Mouse (Mus musculus) liver, adult 2 months (tissue): ENCODE results near the gene Nop9. TPM values are rescaled to one million over a fixed set of nuclear protein-coding genes. Genes with fewer than 3 reads are reported as not detected.

ENCODE experiments used
- DNase-seq: peaks from one replicate; pipeline ENCODE4 v3.0.0-alpha.2; 2011; ENCODE audit warnings: low read depth, low spot score; ENCODE audit errors: extremely low read depth
- H3K27ac ChIP-seq: fragments of 200-500 bp; replicated peaks from 2 replicates; pipeline ENCODE4 v1.5.1; 2012; ENCODE audit warnings: low read depth, mild to moderate bottlenecking, control low read depth, inconsistent platforms, low read length; ENCODE audit not compliant: insufficient read depth
- H3K27me3 ChIP-seq: fragments of 200-500 bp; 2 replicates; pipeline ENCODE4 v1.6.1; 2012; ENCODE audit warnings: mild to moderate bottlenecking, moderate library complexity, low read length, inconsistent platforms; ENCODE audit not compliant: control insufficient read depth, insufficient read depth
- H3K36me3 ChIP-seq: fragments of 200-500 bp; 2 replicates; pipeline ENCODE4 v1.6.1; 2012; ENCODE audit warnings: low read length, inconsistent platforms; ENCODE audit not compliant: control insufficient read depth, insufficient read depth
- H3K4me1 ChIP-seq: fragments of 200-500 bp; 2 replicates; pipeline ENCODE4 v1.6.1; 2011; ENCODE audit warnings: low read length; ENCODE audit not compliant: control insufficient read depth, insufficient read depth
- H3K4me3 ChIP-seq: fragments of 200-500 bp; 2 replicates; pipeline ENCODE4 v1.5.1; 2011; ENCODE audit warnings: low read depth, mild to moderate bottlenecking, control low read depth, low read length, moderate library complexity; ENCODE audit not compliant: insufficient read depth
- H3K79me2 ChIP-seq: fragments of 200-500 bp; 2 replicates; pipeline ENCODE4 v1.6.1; 2012; ENCODE audit warnings: inconsistent platforms, mild to moderate bottlenecking, low read length, moderate library complexity; ENCODE audit not compliant: control insufficient read depth, insufficient read depth
- H3K9ac ChIP-seq: fragments of 200-500 bp; 2 replicates; pipeline ENCODE4 v1.6.1; 2012; ENCODE audit warnings: low read depth, mild to moderate bottlenecking, control low read depth, inconsistent platforms, low read length
- CTCF ChIP-seq: fragments of 200-500 bp; IDR thresholded peaks from 2 replicates; pipeline ENCODE4 v1.5.1; 2011; ENCODE audit warnings: low read depth, low read length, control low read depth
- POLR2A ChIP-seq: fragments of 200-500 bp; IDR thresholded peaks from 2 replicates; pipeline ENCODE4 v1.6.1; 2011; ENCODE audit warnings: low read length, control low read depth; ENCODE audit not compliant: insufficient read depth; ENCODE audit errors: extremely low read depth
- WGBS: fragments of 180-500 bp; shearing (Covaris S2); methylation state at CpG from one replicate; pipeline ENCODE4 v1.1.7; 2018; 5-methylcytosine and 5-hydroxymethylcytosine counted together
- polyA plus RNA-seq: library from polyadenylated mRNA; depleted of rRNA; stranded (reverse); fragments of >200 nt; gene quantifications from 2 replicates; pipeline ENCODE4 v1.2.3, GENCODE M21; 2012
- total RNA-seq: library from RNA; depleted of rRNA; stranded (reverse); fragments of >200 nt; gene quantifications from 2 replicates; pipeline ENCODE4 v1.2.3, GENCODE M21; 2014

Nop9 gene
- total and polyA plus RNA-seq, 2 experiments, result 13.0 to 15.1 TPM

DNA sequence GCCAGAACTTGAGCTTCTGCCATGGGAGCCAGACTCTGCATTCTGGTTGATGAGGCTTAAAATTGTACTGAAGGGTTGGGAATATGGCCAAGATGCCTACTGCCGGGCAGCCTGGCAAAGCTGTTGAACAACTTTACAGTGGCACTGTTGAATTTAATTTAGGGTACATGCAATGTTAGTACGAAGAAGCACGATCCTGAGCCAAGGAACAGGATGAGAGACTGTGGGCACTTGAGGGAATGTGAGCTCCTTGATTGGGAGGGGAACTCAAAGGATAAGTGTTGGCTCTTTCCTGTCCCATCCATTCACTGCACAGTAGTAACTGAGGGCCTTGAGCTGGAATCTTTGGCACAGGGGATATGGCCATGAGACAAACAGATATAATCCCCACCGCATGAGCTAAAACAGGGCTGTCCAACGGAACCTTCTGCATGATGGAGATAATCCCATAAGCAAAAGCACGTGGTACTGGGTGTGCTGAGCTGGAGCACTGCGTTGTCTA lies 14.9 kb upstream of the Nop9 start:
- no peak for TF ChIP-seq CTCF
- TF ChIP-seq POLR2A, result no peak
- no peak overlapping the region for H3K4me3 ChIP-seq
- peaks cover 10% of the 10 kb centered on the region for H3K4me1 ChIP-seq
- H3K79me2 ChIP-seq, result no peaks in the 10 kb centered on the region
- 88% methylated on average over 7 of the region's 7 CpGs for WGBS
- H3K27me3 ChIP-seq, result no peaks in the 10 kb centered on the region
- DNase-seq, result no peak
- H3K27ac ChIP-seq, result no peak overlapping the region
- H3K36me3 ChIP-seq, result no peaks in the 10 kb centered on the region
- no peak overlapping the region for H3K9ac ChIP-seq

DNA sequence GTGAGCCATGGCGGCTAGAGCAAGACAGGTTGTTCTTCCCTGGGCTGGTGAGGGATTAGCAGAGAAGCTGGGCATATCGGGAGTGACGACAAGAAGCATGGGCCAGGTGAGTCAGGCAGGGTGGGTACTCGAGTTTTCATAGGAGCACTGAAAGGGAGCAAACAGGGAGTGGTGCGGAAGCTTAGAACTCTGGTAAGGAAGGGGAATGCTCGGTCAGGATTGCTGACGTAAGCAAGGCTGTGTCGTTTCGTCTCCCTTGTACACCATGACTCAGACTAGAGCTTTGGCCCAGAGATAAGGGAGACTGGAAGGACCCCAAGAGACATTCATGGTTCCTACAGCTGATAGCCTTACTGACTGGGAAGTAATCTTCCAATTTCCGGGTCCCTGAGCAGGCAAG lies 11.6 kb upstream of the Nop9 start:
- WGBS, result 71% methylated on average over 10 of the region's 10 CpGs
- H3K27ac ChIP-seq, result no peak overlapping the region
- TF ChIP-seq POLR2A, result no peak
- no peak for TF ChIP-seq CTCF
- no peak overlapping the region for H3K9ac ChIP-seq
- peaks cover 8% of the 10 kb centered on the region for H3K36me3 ChIP-seq
- no peak for DNase-seq
- H3K79me2 ChIP-seq, result no peaks in the 10 kb centered on the region
- peaks cover 8% of the 10 kb centered on the region for H3K4me1 ChIP-seq
- no peaks in the 10 kb centered on the region for H3K27me3 ChIP-seq
- no peak overlapping the region for H3K4me3 ChIP-seq

DNA sequence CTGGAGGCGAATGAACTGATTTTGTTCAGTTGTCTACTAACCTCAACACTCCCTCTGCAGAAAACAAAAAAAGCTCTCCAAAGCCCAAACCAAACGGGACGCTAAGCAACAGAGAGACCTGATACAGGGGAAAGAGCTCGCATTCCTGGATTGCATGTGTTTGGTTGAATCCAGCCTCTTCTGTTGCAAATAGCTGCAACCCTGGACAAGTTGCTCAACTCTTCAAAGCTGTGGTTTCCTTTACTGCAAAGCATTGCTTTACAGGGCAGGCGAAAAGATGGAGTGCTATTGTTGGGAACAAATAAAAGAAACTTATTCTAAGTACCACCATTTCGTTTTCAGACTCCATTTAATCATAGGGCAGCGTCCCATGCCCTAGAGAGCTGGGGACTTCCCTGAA lies 10.6 kb upstream of the Nop9 start:
- no peak for DNase-seq

DNA sequence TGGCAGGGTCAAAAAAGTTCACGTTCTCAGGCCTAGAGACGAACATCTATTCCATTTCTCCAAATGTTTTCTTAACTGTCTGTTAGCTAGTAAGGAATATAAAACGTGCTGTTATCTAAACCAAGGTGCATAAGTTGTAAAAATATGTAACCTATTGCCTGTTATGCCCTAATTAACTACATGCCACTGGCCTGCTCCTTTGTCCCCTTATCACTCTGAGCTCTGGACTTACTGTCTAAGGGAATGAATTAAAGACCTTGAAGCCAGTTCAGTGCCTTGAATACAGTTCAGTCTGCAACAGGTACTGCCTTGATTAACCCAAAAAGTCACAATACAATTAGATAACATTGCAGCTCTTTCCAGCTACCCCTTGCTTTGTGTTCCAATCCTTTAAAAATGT lies 10.2 kb upstream of the Nop9 start:
- no peak for TF ChIP-seq CTCF
- TF ChIP-seq POLR2A, result no peak
- 58% methylated on average over 3 of the region's 3 CpGs for WGBS
- Histone ChIP-seq H3K27ac (no peak overlapping the region), H3K27me3 (no peaks in the 10 kb centered on the region), H3K36me3 (peaks cover 16% of the 10 kb centered on the region), H3K4me1 (peaks cover 12% of the 10 kb centered on the region), H3K4me3 (no peak overlapping the region), H3K79me2 (no peaks in the 10 kb centered on the region), H3K9ac (no peak overlapping the region)
- no peak for DNase-seq

More for the DNA sequence above, 10.6 kb upstream of the Nop9 start:
- WGBS, result 74% methylated on average over 7 of the region's 7 CpGs
- TF ChIP-seq CTCF (no peak), POLR2A (no peak)
- H3K36me3 ChIP-seq, result peaks cover 12% of the 10 kb centered on the region
- no peak overlapping the region for H3K4me3 ChIP-seq
- H3K9ac ChIP-seq, result no peak overlapping the region
- H3K4me1 ChIP-seq, result peaks cover 9% of the 10 kb centered on the region
- H3K27me3 ChIP-seq, result no peaks in the 10 kb centered on the region
- no peak overlapping the region for H3K27ac ChIP-seq
- no peaks in the 10 kb centered on the region for H3K79me2 ChIP-seq

DNA sequence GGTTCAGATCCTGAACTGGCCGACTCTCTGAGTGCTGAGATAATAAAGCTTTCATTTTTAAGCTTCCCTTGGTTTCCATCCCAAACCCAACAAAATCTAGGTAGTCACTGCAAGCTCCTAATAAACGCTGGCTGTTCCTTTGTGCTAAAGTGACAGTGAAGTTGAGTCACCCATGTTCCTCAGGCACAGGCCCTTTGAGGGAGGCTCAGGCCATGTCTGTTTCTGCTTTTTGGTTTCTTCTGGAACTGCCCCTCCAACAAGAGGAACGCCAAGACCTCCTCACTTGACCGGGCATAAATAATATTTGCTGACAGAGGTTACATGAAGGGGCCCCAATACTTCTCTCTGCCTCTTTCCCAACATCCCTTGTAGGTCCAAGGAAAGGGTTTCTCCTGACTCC lies 9.7 kb upstream of the Nop9 start:
- peak; percentile 45 for DNase-seq
- peak overlapping the region; percentile 63 for H3K27ac ChIP-seq

DNA sequence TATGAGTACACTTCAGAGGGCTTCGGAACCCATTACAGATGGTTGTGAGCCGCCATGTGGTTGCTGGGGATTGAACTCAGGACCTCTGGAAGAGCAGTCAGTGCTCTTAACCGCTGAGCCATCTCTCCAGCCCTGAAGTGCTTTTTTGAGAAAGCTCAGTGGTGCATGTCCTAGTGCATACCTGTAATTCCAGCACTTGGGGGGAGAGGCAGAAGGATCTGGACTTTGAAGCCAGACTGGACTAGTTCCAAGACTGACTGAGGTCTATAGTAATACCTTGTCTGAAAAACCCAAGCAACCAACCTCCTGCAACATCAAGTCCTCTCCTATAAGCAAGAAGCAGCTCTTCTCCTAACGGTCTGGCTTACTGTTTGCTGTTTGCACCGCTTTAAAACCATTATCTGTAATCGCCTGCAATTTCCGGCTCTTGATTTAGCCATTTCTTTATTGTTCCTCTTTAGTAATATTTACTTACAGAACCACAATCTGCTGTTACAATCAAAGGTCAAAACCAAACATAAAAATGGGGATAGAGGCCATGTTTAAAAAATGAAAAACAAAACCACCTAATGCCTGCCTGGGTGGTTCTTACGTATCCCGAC lies 8.3 kb upstream of the Nop9 start:
- peak; percentile 54 for DNase-seq
- Histone ChIP-seq H3K4me1 (peaks cover 12% of the 10 kb centered on the region), H3K36me3 (peaks cover 27% of the 10 kb centered on the region), H3K27ac (peak overlapping the region; percentile 15), H3K79me2 (no peaks in the 10 kb centered on the region), H3K4me3 (no peak overlapping the region), H3K9ac (no peak overlapping the region), H3K27me3 (no peaks in the 10 kb centered on the region)
- WGBS, result 56% methylated on average over 9 of the region's 9 CpGs
- no peak for TF ChIP-seq CTCF
- no peak for TF ChIP-seq POLR2A

More for the DNA sequence above, 9.7 kb upstream of the Nop9 start:
- no peaks in the 10 kb centered on the region for H3K79me2 ChIP-seq
- 74% methylated on average over 4 of the region's 4 CpGs for WGBS
- peaks cover 18% of the 10 kb centered on the region for H3K36me3 ChIP-seq
- H3K4me3 ChIP-seq, result no peak overlapping the region
- no peak overlapping the region for H3K9ac ChIP-seq
- TF ChIP-seq CTCF (no peak), POLR2A (no peak)
- H3K27me3 ChIP-seq, result no peaks in the 10 kb centered on the region
- peaks cover 12% of the 10 kb centered on the region for H3K4me1 ChIP-seq
